Mouse (Mus musculus): Measurements from ENCODE around the gene Nol12. TPM values are rescaled to one million over a fixed set of nuclear protein-coding genes. Genes with fewer than 3 reads are reported as not detected.
A peak's percentile ranks its signal among the peaks of the same experiment; 100 is the strongest.

The Nol12 gene
- polyA plus RNA-seq, 1 experiment from 2014 or later = 56.4 TPM

DNA sequence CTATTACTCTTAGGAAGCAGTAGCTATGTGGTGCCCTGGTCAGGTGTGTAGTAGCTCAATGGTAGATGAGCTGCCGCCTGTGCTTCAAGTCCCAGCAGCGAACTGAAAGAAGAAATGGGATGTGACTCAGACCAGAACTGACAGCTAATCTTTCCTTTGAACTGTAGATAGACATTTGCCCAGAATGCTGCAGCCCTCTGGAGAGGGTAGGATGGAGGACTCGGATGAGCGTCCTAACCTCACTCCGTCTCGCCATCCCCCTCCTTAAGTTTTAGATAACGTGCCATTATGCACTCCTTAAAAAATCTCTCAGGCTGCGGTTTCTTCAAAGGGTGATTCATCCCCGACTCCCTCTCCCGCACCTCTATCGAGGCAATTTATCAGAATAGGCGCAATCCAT lies 14.8 kb upstream of the Nol12 start:
- Histone ChIP-seq H3K9me3 (no peaks in the 10 kb centered on the region), H3K4me2 (no peak overlapping the region), H3K27ac (no peak overlapping the region), H3K27me3 (no peaks in the 10 kb centered on the region), H3K36me3 (replicated peaks) (peaks cover 23% of the 10 kb centered on the region), H3K4me3 (replicated peaks) (no peak overlapping the region), H3K4me1 (peaks cover 24% of the 10 kb centered on the region), H3K9ac (no peak overlapping the region)
- ATAC-seq (ENCODE audit: low FRiP score) = no peak
- WGBS = 84% methylated on average over 12 of the region's 12 CpGs

DNA sequence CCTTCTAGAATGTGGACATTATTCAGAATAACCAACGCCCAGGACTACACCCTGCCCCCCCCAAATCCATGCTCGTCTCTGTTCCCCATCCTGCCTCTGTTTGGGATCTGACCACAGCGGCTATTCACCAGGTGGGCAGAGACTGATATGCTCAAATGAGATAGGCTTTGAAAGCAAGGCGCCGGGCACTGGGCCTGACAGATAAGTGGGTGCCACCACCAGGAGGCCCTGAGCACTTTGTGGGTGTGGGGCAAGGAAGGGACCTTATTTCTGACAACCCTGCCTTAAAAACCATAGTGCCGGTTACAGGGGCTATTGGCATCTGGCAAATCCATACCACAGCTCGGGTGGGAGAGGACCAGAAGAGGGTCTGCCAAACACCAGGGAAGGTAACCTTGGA lies 12.0 kb upstream of the Nol12 start:
- H3K36me3 ChIP-seq (replicated peaks) = peaks cover 18% of the 10 kb centered on the region
- no peak overlapping the region for H3K9ac ChIP-seq
- H3K9me3 ChIP-seq = no peaks in the 10 kb centered on the region
- WGBS = 92% methylated on average over 7 of the region's 7 CpGs
- no peak for ATAC-seq (ENCODE audit: low FRiP score)
- H3K27me3 ChIP-seq = peaks cover 17% of the 10 kb centered on the region
- no peak overlapping the region for H3K27ac ChIP-seq
- H3K4me1 ChIP-seq = peaks cover 23% of the 10 kb centered on the region
- no peak overlapping the region for H3K4me3 ChIP-seq (replicated peaks)
- H3K4me2 ChIP-seq = no peak overlapping the region

DNA sequence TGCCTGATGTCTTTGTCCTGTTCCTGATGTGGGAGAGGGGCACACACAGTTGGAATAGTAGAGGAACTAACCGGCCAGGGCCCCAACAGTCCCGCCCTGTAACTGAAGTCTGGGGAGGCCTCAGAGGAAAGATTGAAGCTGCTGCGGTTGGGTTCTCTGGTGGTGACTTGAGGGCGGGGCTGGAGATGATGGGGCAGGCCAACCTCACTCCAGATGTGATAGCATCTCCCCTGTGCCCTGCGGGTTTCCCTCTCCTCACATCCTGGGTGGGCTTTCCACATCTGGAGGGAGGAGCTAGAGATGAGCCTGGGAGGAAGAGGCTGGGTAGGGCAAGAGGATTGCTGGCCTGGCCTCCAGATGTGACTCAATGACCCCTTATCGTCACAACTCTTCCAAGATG lies 11.1 kb upstream of the Nol12 start:
- 72% methylated on average over 6 of the region's 6 CpGs for WGBS
- peaks cover 31% of the 10 kb centered on the region for H3K4me1 ChIP-seq
- no peak overlapping the region for H3K27ac ChIP-seq

DNA sequence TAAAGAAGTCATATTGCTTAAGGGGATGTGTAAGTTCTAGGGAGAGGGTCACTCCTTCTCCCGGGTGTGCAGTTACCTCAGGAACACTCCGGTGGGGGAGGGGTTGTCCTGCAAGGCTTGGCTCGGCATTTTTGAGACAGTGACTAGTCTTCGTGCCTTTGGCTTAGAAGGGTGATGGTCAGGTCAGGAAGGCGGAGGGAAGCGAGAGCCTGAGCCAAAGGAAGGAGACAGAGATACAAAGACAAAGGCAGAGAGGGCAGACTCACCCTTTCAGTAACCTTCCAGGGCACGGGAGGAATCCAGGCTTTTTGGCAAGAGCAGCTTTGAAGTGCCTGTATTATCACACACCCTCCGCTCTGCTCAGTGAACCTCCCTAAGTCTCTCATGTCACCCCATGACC lies 9.6 kb upstream of the Nol12 start:
- H3K9me3 ChIP-seq = no peaks in the 10 kb centered on the region
- WGBS = 37% methylated on average over 8 of the region's 8 CpGs

More for the DNA sequence above, 11.1 kb upstream of the Nol12 start:
- no peak for ATAC-seq (ENCODE audit: low FRiP score)
- Histone ChIP-seq H3K4me2 (no peak overlapping the region), H3K27me3 (peaks cover 17% of the 10 kb centered on the region), H3K36me3 (replicated peaks) (peaks cover 12% of the 10 kb centered on the region), H3K4me3 (replicated peaks) (no peak overlapping the region), H3K9me3 (no peaks in the 10 kb centered on the region), H3K9ac (no peak overlapping the region)

DNA sequence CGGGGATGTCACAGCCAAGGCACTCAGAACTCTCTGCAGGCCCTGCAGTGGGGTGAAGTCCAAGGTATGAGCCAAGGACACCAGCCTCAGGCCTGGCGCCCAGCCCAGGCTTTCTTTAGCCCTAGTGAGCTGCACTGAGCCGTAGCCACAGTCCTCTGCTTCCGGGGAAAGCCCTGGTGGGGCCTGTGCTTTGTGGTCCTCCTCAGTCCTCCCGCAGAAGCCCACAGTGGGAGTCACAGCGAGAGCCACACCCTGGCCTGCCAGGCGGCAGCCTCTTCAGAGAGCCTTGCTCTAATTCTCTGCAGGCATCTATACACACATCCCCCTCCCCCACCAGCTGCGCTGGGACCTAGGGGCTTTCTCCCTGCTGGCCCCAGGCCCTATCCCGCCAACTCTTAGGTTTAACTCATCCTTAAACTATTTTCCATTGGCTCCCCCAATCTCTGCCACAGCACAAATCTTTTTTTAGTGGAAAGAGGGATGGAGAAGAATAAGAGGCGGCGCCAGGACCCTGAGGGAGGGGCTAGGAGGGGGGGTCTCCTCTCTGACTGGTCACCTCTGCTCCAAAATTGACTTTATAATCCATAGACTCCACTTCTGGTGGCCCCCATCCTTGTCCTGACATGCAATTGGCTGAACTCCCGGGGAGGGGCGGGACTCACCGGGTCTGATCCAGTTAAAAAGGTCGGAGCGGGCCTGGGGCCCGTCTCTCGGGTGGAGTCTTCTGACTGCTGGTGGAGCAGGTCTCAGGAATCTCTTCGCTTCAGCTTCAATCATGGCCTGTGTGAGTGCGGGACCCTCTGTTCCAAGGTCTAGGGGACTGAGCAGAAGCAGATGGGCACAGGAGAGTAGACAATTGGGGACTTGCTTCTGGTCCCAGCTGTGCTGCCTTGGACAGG lies 8.5 kb upstream of the Nol12 start, which contains the start of gene Lgals1:
Gene Lgals1 (plus strand): TSS at position 705 of the 899 bp plus-strand sequence.
- peak within 1 kb of the TSS; percentile 40 for H3K9ac ChIP-seq
- peak; percentile 52 for ATAC-seq (ENCODE audit: low FRiP score)
- 8% methylated on average over 20 of the region's 20 CpGs for WGBS
- H3K9me3 ChIP-seq = no peaks in the 10 kb centered on the region
- peaks cover 27% of the 10 kb centered on the region for H3K27me3 ChIP-seq
- H3K4me1 ChIP-seq = peaks cover 32% of the 10 kb centered on the region
- no peaks in the 10 kb centered on the region for H3K36me3 ChIP-seq (replicated peaks)
- H3K4me2 ChIP-seq = peak within 1 kb of the TSS; percentile 63
- H3K4me3 ChIP-seq (replicated peaks) = peak within 1 kb of the TSS; percentile 28
- peak within 1 kb of the TSS; percentile 68 for H3K27ac ChIP-seq

More for the DNA sequence above, 9.6 kb upstream of the Nol12 start:
- no peak overlapping the region for H3K27ac ChIP-seq
- H3K4me3 ChIP-seq (replicated peaks) = no peak overlapping the region
- no peak overlapping the region for H3K9ac ChIP-seq
- H3K4me2 ChIP-seq = no peak overlapping the region
- H3K36me3 ChIP-seq (replicated peaks) = no peaks in the 10 kb centered on the region
- H3K4me1 ChIP-seq = peaks cover 32% of the 10 kb centered on the region
- ATAC-seq (ENCODE audit: low FRiP score) = no peak
- H3K27me3 ChIP-seq = peaks cover 26% of the 10 kb centered on the region

DNA sequence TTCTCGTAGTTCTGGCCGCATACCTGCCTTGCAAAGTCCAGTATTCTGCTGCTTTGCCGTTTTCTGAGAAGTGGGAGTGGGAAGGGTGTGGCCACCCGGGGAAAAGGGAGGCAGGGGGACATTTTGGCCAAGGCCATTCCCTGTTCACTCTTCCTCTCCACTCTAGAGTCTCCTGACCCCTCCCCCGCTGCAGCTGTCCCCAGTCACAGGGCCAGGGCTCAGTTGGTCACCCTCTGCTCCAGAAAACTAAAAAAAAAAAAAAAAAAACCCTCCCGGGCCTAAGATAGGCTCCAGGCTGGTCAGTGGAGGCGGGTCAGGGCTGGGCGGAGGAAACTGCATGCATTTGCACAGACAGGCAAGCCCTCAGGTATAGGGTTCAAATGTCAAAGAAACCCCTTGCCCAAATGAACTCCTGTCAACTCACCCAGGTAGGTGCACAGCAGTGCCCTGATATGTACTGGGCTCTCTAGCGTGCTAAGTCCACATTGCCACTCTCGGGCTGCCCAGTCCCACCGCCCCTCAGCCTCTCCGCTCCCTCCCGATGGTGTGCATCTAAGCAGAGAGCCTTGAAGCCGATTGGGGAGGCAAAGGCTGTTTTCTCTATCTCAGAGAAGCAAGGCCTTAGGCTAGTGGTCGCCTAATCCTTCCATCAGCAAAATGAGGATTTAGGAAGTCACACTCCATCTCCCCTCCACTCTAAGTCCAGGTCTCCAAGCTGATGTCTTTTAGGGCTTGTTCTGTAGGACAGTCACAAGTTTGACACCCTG lies 7.5 kb upstream of the Nol12 start:
- H3K4me1 ChIP-seq = peaks cover 32% of the 10 kb centered on the region
- WGBS = 21% methylated on average over 15 of the region's 15 CpGs
- peak overlapping the region; percentile 30 for H3K9ac ChIP-seq

DNA sequence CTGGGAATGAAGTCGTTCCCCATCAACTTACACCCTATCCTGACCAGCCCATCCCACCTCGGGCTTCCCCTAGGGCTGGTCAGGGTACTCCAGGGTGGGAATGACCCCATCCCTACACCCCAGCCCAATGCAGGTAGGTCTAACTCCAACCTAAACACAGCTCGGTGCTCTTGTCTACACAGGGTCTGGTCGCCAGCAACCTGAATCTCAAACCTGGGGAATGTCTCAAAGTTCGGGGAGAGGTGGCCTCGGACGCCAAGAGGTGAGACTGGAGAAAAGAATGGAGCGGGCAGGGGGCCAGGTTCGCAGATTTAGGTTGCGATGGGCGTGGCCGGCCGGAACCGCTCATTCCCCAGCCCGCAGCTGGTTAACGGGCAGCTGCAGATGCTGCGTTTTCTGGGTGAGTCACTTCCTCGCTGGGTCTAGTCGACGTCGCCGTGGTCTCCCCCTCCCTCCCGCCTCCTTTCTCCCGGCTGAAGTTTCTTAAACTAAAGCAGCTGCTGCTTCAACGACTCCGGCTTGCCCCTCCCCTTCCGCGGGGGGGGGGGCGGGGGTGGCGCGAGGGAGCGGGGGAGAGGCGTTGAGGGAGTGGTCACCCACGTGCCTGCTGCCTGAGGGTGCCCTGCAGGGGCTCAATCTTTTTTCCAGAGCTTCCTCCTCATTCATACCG lies 6.8 kb upstream of the Nol12 start:
- 1% methylated on average over 29 of the region's 35 CpGs for WGBS
- H3K4me1 ChIP-seq = peaks cover 32% of the 10 kb centered on the region
- peak; percentile 62 for ATAC-seq (ENCODE audit: low FRiP score)
- no peaks in the 10 kb centered on the region for H3K9me3 ChIP-seq
- H3K36me3 ChIP-seq (replicated peaks) = no peaks in the 10 kb centered on the region
- H3K27me3 ChIP-seq = peaks cover 27% of the 10 kb centered on the region
- H3K27ac ChIP-seq = peak overlapping the region; percentile 68
- peak overlapping the region; percentile 28 for H3K4me3 ChIP-seq (replicated peaks)
- peak overlapping the region; percentile 63 for H3K4me2 ChIP-seq
- peak overlapping the region; percentile 30 for H3K9ac ChIP-seq

More for the DNA sequence above, 7.5 kb upstream of the Nol12 start:
- peaks cover 27% of the 10 kb centered on the region for H3K27me3 ChIP-seq
- peak overlapping the region; percentile 28 for H3K4me3 ChIP-seq (replicated peaks)
- no peak for ATAC-seq (ENCODE audit: low FRiP score)
- H3K4me2 ChIP-seq = peak overlapping the region; percentile 63
- peak overlapping the region; percentile 68; the same call in 1 of the 2 replicates for H3K27ac ChIP-seq
- H3K9me3 ChIP-seq = no peaks in the 10 kb centered on the region
- no peaks in the 10 kb centered on the region for H3K36me3 ChIP-seq (replicated peaks)

DNA sequence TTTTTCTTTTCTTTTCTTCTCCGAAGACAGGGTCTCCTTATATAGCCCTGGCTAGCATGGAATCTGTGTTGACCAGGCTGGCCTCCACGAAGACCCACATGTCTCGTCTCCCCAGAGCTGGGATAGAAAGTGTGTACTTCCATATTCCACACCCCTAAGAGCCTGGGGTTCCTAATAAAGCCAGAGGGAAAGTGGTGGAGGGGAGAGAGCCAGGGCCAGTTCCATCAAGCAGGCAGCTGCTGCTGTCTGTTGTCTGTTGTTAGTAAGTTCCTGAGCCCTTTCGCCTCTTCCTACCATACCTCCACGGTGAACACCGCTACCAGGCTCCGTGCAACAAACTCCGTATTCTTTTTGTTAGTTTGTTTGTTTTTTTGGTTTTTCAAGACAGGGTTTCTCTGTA lies 6.2 kb upstream of the Nol12 start:
- Histone ChIP-seq H3K27me3 (peaks cover 27% of the 10 kb centered on the region), H3K9me3 (no peaks in the 10 kb centered on the region), H3K4me1 (peaks cover 32% of the 10 kb centered on the region), H3K9ac (0 out of 2 replicates have a peak overlapping the region, but pooled peaks have one; percentile 30), H3K4me2 (peak overlapping the region; percentile 63), H3K36me3 (replicated peaks) (no peaks in the 10 kb centered on the region), H3K4me3 (replicated peaks) (peak overlapping the region; percentile 28), H3K27ac (no peak overlapping the region; the same call in 1 of the 2 replicates)
- 0 out of 2 replicates have a peak, but pooled peaks have one; percentile 15 for ATAC-seq (ENCODE audit: low FRiP score)
- 51% methylated on average over 8 of the region's 8 CpGs for WGBS

DNA sequence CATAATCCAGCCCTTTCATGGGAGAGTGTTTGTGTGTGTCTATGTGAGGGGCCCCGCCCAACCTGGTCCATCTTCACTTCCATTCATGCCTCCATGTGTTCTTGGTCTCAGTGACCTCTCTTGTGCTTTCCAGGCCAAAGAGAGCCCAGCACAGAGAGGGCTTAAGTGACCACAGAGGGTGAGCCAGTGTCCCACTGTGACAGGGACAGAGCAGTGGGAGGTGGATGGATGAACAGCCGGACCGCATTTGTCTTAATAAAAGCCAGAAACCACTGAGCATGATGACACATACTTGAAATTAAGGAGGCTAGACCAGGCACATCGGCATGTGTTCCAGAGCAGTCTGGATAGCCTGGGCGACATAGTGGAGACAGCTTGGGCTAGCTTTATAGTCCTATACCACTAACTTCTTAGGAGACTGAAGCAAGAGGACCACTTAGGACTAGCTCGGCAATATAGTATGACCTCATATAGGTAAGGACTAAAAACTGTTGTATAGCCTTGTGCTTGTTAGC lies 4.5 kb upstream of the Nol12 start:
- no peak overlapping the region for H3K4me3 ChIP-seq (replicated peaks)
- H3K27me3 ChIP-seq = peaks cover 24% of the 10 kb centered on the region
- no peaks in the 10 kb centered on the region for H3K36me3 ChIP-seq (replicated peaks)
- H3K9ac ChIP-seq = no peak overlapping the region
- 96% methylated on average over 6 of the region's 6 CpGs for WGBS
- no peak overlapping the region for H3K4me2 ChIP-seq
- ATAC-seq (ENCODE audit: low FRiP score) = no peak
- H3K9me3 ChIP-seq = no peaks in the 10 kb centered on the region
- peaks cover 32% of the 10 kb centered on the region for H3K4me1 ChIP-seq
- no peak overlapping the region for H3K27ac ChIP-seq

DNA sequence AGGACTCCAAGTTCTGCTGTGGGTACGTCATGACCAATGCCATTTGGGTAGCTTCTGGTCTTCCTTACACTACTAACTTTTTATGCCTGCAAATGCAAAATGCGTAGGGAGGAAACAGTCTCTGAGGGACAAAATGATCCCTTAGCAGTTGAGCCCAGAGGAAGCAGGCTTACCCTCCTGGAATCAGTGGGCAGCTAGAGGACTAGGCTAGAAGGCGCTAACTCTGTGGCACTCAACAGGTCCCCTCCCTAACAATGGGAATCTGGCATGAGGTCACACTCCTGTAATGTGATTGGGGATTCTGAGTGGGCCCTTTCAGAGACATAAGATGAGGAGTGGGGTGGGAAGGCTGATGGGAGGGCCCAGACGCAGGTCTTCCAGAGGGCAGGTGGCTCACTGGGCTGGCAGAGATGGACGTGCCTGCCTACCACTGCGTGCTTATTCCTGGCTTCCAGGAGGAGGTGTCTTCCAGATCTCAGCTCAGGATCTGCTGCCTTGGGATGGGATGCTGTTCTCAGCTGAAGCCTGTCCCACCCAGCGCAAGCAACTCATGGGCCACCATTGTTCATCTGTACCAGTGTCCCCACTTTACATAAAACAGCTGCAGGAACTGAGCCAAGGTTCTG lies 3.8 kb upstream of the Nol12 start:
- H3K4me2 ChIP-seq = no peak overlapping the region
- no peak overlapping the region for H3K27ac ChIP-seq
- H3K9me3 ChIP-seq = no peaks in the 10 kb centered on the region
- H3K4me1 ChIP-seq = peaks cover 34% of the 10 kb centered on the region
- WGBS = 91% methylated on average over 7 of the region's 7 CpGs
- peaks cover 24% of the 10 kb centered on the region for H3K27me3 ChIP-seq
- no peak for ATAC-seq (ENCODE audit: low FRiP score)
- H3K36me3 ChIP-seq (replicated peaks) = no peaks in the 10 kb centered on the region
- no peak overlapping the region for H3K9ac ChIP-seq
- no peak overlapping the region for H3K4me3 ChIP-seq (replicated peaks)

DNA sequence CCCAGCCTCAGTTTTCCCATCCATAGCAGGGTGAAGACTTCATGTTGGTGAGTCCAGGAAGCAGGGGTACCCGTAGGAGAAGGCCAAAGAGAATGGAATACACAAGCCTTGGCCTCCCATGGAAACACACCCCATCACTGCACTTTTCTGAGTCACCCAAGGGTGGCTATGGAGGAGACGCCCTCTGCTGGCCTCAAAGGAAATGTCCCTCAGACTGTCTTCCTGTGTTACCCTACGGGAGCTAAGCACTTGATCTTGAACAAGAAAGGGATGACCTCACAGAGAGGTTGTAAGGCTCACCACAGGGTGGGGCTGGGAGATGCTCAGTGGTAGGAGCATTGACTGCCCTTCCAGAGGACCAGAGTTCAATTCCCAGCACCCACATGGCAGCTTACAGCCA lies 3.2 kb upstream of the Nol12 start:
- ATAC-seq (ENCODE audit: low FRiP score) = no peak
- Histone ChIP-seq H3K9ac (no peak overlapping the region), H3K4me1 (peaks cover 34% of the 10 kb centered on the region), H3K27me3 (peaks cover 21% of the 10 kb centered on the region), H3K27ac (no peak overlapping the region), H3K4me3 (replicated peaks) (no peak overlapping the region), H3K36me3 (replicated peaks) (0 out of 2 replicates have a peak, but pooled peaks cover 3% of the 10 kb centered on the region), H3K4me2 (no peak overlapping the region), H3K9me3 (no peaks in the 10 kb centered on the region)
- 27% methylated on average over 3 of the region's 3 CpGs for WGBS

Data from forebrain, embryonic 12.5 days (tissue).